5 mouse cellular contexts compared by ENCODE assay signal in the genomic region with DNA sequence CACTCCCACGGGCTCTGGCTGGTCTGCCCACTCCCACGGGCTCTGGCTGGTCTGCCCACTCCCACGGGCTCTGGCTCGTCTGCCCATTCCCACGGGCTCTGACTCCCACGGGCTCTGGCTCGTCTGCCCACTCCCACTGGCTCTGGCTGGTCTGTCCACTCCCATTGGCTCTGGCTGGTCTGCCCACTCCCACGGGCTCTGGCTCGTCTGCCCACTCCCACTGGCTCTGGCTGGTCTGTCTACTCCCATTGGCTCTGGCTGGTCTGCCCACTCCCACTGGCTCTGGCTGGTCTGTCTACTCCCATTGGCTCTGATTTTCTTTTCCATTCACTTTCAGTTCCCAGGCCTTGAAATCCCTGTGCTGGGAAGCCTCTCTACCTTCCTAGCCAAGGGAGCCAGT.
DNase-seq lines count a peak whose midpoint lies in the region.

No protein-coding gene starts in this region.

- DNase-seq in cerebellum, postnatal 10 days: peak; percentile 26 to 56
- DNase-seq in cerebellum, postnatal 14 days: peak; percentile 27 to 48
- DNase-seq in heart, adult 11 months: peak; percentile 89
- DNase-seq in testis, postnatal 10 days (ENCODE audit: low spot score): peak; percentile 49
- DNase-seq in testis, postnatal 14 days (ENCODE audit: low spot score): peak; percentile 50

Comparison
In these comparisons a context has a peak if more than half of its experiments do, and no peak if none do; other contexts are left out.
1. Peak in every context shown above with its lines: DNase-seq.
2. DNase-seq: peak in every context shown above with its lines; median percentile 89 in heart, adult 11 months; 50 in testis, postnatal 14 days; 49 in testis, postnatal 10 days; 41 in cerebellum, postnatal 10 days; 38 in cerebellum, postnatal 14 days.